Mouse (Mus musculus): ENCODE measurements at regions not wholly inside any gene's neighbourhood (a gene's known extent, or its start where the extent isn't known, plus 50 kb on each side); places are given as distances from the start of the nearest gene placed in this dataset.

GRCm38 (mm10) chr6:95056222-95056621, 60.8 kb upstream of the Kbtbd8 start:
- TF ChIP-seq CTCF (IDR thresholded peaks at IDR 0.05; ENCODE audit: insufficient read depth, low read depth, low read length) (no peak), POLR2A (IDR thresholded peaks at IDR 0.05; ENCODE audit: insufficient read depth, low read depth, low read length) (no peak)
